Mouse (Mus musculus) heart, adult 2 months (tissue): ENCODE results near the gene Nrp1.

Experiments used
- CTCF ChIP-seq: fragments of 200-600 bp; IDR thresholded peaks from 2 replicates; pipeline ENCODE4 v1.8.1; 2022; ENCODE audit warnings: antibody characterized with exemption, mild to moderate bottlenecking, moderate library complexity
- EP300 ChIP-seq: fragments of 200-500 bp; IDR thresholded peaks from 2 replicates; pipeline ENCODE4 v1.6.1; 2011; ENCODE audit warnings: low read depth, low read length, control low read depth; ENCODE audit not compliant: insufficient read depth
- POLR2A ChIP-seq: fragments of 200-500 bp; IDR thresholded peaks from 2 replicates; pipeline ENCODE4 v1.6.1; 2011; ENCODE audit warnings: mild to moderate bottlenecking, low read depth, low read length, control low read depth; ENCODE audit not compliant: insufficient read depth

DNA sequence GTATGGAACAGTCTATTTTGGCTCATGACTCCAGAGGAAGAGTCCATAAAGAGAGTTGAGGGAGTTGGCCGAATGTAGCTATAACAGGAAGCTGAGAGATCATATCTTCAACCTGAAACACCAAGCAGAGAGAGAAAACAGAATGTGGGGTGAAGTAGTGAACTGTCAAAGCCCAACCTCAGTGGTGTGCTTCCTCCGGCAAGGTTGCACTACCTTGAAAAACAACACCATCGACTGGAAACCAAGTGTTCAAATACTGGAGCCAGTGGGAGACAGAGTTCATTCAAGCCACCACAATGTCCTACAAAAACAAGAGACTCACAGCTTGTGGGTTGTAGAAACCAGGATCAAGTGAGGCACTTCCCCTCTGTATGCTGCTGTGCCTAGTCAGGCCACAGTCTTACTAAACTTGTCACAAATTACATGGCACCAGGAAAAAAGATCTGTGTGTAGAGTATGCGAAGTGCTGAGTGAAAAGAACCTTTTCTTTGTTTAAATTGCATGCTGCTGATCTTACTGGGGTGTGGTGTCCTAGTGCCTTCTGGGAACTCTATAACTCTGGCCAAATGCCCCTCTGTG lies 32.9 kb downstream of the Nrp1 start:
- TF ChIP-seq POLR2A (no peak), CTCF (no peak), EP300 (no peak)
